Mouse (Mus musculus): ENCODE measurements around the gene Alkbh4.
A peak's percentile ranks its signal among the peaks of the same experiment; 100 is the strongest.
"Not testable (repeated sequence)": the region's sequence is repeated elsewhere in the genome, so short reads cannot be mapped to it uniquely, and the experiment has no call there.

Gene Alkbh4

DNA sequence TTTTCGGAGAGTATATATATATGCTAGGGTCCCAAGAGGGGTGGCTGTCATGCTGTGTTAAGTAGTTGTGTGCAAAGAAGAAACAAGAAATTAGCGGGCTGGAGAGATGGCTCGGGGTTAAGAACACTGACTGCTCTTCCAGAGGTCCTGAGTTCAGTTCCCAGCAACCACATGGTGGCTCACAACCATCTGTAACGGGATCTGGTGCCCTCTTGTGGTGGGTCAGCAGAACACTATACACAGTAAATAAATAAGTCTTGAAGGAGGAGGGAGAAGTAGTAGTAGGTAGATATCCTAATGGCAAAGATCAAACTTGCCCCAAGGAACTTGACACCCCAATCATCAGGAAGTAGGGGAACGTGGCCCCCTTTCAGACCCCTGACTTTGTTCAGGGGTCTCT, 6.8 kb downstream of the Alkbh4 start:
- no peak for DNase-seq (ENCODE audit: low read depth in 2 of 2, low spot score in 2 of 2)

- peak in 1 of 2 experiments; percentile 42 for DNase-seq (ENCODE audit: low read depth in 2 of 2, low spot score in 2 of 2)
These were observed 7.3 kb downstream of the Alkbh4 start for GRCm38 (mm10) chr5:136143161-136143755.

- DNase-seq (ENCODE audit: low read depth in 2 of 2, low spot score in 2 of 2) = no peak
These were observed 8.9 kb downstream of the Alkbh4 start for GRCm38 (mm10) chr5:136144606-136145430.

DNA sequence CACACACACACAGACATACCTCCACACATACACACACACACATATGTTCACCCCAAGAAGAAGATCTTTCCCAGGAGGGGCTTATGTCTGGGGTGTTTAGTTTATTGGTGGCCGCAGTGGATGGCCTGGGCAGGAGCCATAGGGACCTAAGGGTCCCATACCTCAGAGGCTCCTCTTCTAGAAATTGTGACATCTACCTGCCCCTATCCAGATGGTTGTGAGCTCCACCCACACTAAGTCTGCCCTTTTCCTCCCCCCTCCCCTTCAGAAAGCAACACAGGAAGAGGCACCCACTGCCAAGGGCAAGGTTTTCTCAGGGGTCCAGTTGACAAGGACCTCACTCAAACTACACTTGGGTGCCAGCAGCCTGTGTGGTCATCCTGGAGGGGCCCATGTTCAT, 11.0 kb downstream of the Alkbh4 start:
- DNase-seq (ENCODE audit: low read depth in 2 of 2, low spot score in 2 of 2) = peak; percentile 67 to 74

GRCm38 (mm10) chr5:136147704-136148103, 11.8 kb downstream of the Alkbh4 start:
- no peak for DNase-seq (ENCODE audit: low read depth in 2 of 2, low spot score in 2 of 2)

DNA sequence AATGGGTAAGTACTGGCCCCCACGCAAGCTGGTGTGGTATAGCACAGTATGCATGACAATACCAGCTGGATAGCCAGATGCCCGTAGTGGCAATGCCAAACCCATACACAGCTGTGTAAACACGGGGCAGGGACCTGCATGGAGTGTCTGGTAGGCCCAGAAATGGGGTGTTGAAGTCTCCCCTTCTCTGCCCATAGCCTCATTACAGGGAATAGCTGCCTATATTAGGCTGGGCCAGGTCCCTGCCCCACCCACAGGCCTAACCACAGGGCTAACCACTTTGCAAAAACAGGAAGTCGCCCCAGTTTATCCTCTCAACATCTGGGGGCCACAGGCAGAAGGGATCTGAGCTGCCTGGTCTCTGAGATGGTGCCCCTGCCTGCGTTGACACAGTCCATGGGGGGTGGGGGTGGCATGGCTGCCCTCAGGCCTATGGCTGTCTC, 13.2 kb downstream of the Alkbh4 start:
- DNase-seq (ENCODE audit: low read depth in 2 of 2, low spot score in 2 of 2) = peak in 1 of 2 experiments; percentile 58

GRCm38 (mm10) chr5:136152365-136152764, 16.4 kb downstream of the Alkbh4 start:
- no peak for DNase-seq (ENCODE audit: low read depth in 2 of 2, low spot score in 2 of 2)

DNA sequence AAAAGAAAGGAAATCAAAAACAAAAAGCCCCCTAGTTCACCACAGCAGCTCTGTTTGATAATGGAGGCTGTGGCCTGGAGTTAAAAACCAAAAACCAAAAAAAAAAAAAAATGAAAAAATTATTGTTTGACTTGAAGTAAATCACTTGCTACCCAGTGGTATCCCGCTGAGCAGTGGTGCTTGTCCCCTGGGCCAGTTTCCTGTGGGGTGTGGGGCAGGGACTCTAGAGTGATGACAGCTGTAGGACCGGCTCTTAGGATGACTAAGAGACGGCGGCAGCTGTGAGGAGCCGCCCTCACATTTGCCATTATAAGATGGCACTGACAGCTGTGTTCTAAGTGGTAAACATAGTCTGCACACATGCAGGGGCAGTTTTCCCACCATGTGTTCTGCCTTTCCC, 19.5 kb downstream of the Alkbh4 start:
- DNase-seq (ENCODE audit: low read depth in 2 of 2, low spot score in 2 of 2) = peak in 1 of 2 experiments; percentile 46

GRCm38 (mm10) chr5:136160084-136160483, 24.1 kb downstream of the Alkbh4 start:
- DNase-seq (ENCODE audit: low read depth in 2 of 2, low spot score in 2 of 2) = not testable (repeated sequence)

DNA sequence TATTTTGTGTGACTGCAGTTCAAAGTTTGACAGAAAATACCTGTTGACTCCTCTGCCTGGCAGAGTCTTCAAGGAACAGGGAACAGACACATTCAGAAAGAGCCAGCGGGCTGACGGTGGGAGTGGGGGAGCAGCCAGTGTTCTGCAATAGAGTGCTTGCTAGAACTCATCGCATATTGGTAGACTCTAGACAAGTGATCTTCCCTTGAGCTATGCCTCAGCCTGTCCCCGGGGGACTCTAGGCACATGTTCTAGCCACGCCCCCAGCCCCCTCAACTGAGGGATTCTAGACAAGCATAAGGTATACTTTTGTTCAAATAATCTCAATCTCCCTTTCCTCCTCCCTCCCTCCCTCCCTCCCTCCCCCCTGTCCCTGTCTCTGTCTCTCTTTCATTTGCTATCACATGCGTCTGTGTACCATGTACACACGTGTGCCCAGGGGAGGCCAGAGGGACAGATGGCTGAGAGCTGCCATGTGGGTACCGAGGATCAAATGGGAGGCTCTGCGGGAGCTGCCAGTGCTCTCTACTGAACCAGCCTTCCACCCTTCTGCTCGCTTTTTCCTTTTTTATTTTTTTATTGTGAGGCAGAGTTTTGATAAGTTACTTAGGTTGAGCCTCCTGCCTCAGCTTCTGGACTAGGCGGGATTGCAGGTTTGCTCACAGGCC, 28.0 kb downstream of the Alkbh4 start:
- DNase-seq (ENCODE audit: low read depth in 2 of 2, low spot score in 2 of 2) = no peak

GRCm38 (mm10) chr5:136165246-136165645, 29.3 kb downstream of the Alkbh4 start:
- DNase-seq (ENCODE audit: low read depth in 2 of 2, low spot score in 2 of 2) = no peak

- no peak for DNase-seq (ENCODE audit: low read depth in 2 of 2, low spot score in 2 of 2)
These were observed 31.4 kb downstream of the Alkbh4 start for GRCm38 (mm10) chr5:136167296-136167695.

- DNase-seq (ENCODE audit: low read depth in 2 of 2, low spot score in 2 of 2) = no peak
These were observed 32.1 kb downstream of the Alkbh4 start for GRCm38 (mm10) chr5:136168071-136168470.

DNA sequence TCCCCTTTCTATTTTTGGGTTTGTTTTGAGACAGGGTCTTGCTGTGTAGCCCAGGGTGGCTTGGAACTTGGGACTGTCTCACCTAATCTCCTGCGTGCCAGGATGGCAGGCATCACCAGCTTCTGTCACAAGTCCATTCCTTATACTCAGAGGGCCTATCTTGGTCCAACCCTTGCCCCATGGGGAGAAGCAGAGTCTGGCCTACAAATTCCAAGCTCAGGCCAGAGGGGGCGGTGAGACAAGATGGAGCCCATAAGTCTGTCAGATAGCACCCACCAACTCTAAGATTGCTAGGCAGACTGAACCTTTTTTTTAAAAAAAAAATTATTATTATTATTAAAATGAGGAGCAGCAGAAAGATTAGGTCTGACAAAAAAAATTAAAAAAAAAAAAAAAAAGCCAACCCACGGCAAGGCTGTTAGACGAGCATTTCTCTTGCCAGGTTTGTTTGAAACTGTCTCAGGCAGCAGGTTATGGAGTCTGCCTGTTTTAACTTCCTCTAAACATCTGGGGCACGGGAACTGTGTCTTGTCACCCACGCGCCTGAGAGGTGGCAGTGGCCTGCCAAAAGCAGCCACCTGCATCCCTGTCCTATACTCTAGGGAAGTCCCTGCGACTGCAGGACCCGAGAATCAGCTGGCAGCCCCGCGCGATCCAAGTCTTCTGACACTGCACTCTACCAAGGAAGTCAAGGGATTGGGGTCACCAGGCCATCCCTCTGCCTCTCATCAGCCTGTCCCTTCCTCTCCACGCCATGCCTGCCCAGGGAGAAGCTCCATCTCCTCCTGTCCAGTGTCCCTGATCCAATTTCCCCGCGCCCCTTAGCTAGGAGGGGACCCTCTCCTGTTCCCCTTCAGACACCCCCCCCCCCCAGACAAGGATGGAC, 33.9 kb downstream of the Alkbh4 start:
- DNase-seq (ENCODE audit: low read depth in 2 of 2, low spot score in 2 of 2) = peak in 1 of 2 experiments; percentile 35

DNA sequence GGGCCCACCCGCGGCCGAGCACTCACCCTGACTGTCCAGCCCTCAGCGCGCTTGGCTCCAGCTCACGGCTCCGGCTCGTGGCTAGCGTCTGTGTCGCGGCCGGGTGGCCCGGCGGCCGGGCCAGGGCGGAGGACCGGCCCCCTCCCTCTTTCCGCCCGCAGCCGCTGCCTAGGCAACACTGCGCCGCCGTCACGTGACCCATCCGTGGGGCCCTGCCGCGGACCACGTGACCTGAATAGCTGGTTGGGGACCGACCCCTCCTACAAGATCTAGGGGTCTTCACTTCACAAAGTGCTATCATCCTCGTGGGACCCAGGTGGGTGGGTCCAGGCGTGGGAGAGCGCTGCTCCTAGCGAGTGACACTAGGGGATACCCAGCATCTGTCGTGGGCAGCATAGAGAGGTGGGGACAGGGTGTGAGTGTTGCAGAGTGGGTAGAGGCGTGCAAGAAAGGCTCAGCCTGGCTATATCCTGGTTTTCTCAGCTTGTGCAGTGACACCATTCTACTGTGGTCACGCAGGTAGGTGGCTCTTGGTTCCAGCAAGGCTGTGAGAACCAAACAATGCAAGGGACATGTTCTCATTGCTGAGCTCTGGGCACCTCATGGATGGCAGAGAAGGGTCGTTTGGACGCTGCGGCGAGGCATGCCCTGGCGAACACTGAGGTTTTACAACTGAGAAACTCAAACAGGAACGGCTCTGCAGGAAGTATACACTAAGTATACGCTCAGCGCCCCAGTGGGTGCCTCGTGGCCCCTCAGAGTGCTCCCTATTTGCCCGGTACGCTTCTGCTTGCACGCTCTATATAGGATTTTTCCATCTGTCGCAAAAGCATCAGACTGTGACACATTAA, 34.8 kb downstream of the Alkbh4 start, which contains the start of gene Orai2:
Orai2 (minus strand) TSS at position 202 of the 851 bp plus-strand sequence.
- peak; percentile 65 to 80 for DNase-seq (ENCODE audit: low read depth in 2 of 2, low spot score in 2 of 2)

GRCm38 (mm10) chr5:136171363-136172341, 35.7 kb downstream of the Alkbh4 start:
- DNase-seq (ENCODE audit: low read depth in 2 of 2, low spot score in 2 of 2) = no peak

GRCm38 (mm10) chr5:136172939-136173338, 37.0 kb downstream of the Alkbh4 start:
- DNase-seq (ENCODE audit: low read depth in 2 of 2, low spot score in 2 of 2) = no peak

DNA sequence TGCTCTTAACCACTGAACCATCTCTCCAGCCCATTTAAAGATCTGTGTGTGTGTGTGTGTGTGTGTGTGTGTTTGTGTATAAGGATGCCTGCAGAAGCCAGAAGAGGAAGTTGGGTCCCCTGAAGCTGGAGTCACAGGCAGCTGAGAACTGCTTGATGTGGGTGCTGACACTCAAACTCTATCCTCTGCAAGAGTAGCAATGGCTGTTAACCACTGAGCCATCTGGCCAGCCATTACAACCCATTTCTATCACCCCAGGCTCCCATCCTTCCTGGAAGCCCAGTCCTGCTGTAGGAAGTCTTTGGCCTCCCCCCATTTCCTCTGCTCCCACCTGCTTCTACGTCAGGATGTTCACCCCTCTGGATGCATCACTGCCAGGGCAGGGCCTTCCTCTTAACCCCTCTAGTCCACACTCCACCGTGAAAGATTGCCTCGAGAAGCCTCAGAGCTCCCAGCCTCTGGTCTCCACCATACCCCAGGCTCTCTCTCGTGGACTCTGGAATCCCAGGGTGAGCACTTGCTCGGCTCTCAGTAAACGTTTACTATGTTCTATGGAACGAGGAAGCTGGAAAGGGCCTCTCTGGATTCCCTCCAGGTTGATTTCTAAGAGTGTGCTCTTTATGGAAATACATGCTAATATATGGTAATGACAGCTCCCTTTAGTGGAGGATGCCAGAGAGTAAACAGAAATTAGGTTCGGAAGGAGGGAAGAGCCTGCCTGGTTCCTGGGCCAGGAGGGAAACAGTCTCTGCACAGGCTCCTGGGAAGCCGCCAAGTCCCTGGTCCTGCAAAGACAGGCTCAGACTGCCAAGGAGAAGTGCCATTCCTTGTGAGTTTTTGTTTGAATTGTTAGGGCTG, 37.9 kb downstream of the Alkbh4 start:
- peak; percentile 44 to 55 for DNase-seq (ENCODE audit: low read depth in 2 of 2, low spot score in 2 of 2)
